Mouse (Mus musculus): ENCODE measurements around the gene Kcnk2.

Gene Kcnk2

GRCm38 (mm10) chr1:189409906-189410305, 7.8 kb upstream of the Kcnk2 start:
- Histone ChIP-seq H3K36me3 (ENCODE audit: insufficient read depth, low read length) (no peaks in the 10 kb centered on the region), H3K4me1 (replicated peaks; ENCODE audit: low read depth, low read length) (no peaks in the 10 kb centered on the region), H3K9me3 (ENCODE audit: low read length) (peaks cover 25% of the 10 kb centered on the region), H3K27me3 (ENCODE audit: insufficient read depth, low read length) (0 out of 2 replicates have a peak, but pooled peaks cover 3% of the 10 kb centered on the region), H3K4me3 (replicated peaks; ENCODE audit: low read length) (no peak overlapping the region)
- TF ChIP-seq POU5F1 (IDR thresholded peaks at IDR 0.05; ENCODE audit: borderline replicate concordance, low read length) (no peak), NANOG (IDR thresholded peaks at IDR 0.05; ENCODE audit: borderline replicate concordance, low read length) (no peak), CTCF (conservative IDR thresholded peaks at IDR 0.05; ENCODE audit: low read length) (no peak)

DNA sequence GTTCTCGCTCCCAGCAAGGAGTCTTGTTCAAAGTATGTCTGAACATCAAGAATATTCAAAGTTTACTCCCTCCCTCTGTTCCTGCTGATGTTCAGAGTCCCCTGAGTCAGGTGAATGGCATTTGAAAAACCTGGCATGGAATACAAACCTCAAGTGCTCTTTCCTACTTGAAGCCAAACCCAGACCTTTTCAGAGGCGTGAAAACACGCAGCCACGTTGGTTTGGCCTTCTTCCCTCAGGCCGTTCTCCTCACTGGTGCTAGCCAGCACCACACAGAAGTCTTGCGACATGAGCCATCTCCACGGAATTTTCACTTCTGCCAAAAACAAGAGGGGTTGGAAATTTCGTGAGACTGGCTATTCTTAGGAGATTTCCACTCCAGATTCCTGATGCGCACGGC, 3.1 kb upstream of the Kcnk2 start:
- TF ChIP-seq POU5F1 (IDR thresholded peaks at IDR 0.05; ENCODE audit: borderline replicate concordance, low read length) (no peak), CTCF (conservative IDR thresholded peaks at IDR 0.05; ENCODE audit: low read length) (no peak)
- H3K27me3 ChIP-seq (ENCODE audit: insufficient read depth, low read length): 0 out of 2 replicates have a peak, but pooled peaks cover 3% of the 10 kb centered on the region

GRCm38 (mm10) chr1:189403546-189403945, 1.5 kb upstream of the Kcnk2 start:
- H3K4me1 ChIP-seq (replicated peaks; ENCODE audit: low read depth, low read length): no peaks in the 10 kb centered on the region
- TF ChIP-seq NANOG (IDR thresholded peaks at IDR 0.05; ENCODE audit: borderline replicate concordance, low read length) (no peak), POU5F1 (IDR thresholded peaks at IDR 0.05; ENCODE audit: borderline replicate concordance, low read length) (no peak), CTCF (conservative IDR thresholded peaks at IDR 0.05; ENCODE audit: low read length) (no peak)
- no peak overlapping the region for H3K4me3 ChIP-seq (replicated peaks; ENCODE audit: low read length)
- no peaks in the 10 kb centered on the region for H3K36me3 ChIP-seq (ENCODE audit: insufficient read depth, low read length)
- peaks cover 32% of the 10 kb centered on the region for H3K9me3 ChIP-seq (ENCODE audit: low read length)
- 0 out of 2 replicates have a peak, but pooled peaks cover 3% of the 10 kb centered on the region for H3K27me3 ChIP-seq (ENCODE audit: insufficient read depth, low read length)

More for the DNA sequence above, 3.1 kb upstream of the Kcnk2 start:
- Histone ChIP-seq H3K4me3 (replicated peaks; ENCODE audit: low read length) (no peak overlapping the region), H3K36me3 (ENCODE audit: insufficient read depth, low read length) (no peaks in the 10 kb centered on the region), H3K9me3 (ENCODE audit: low read length) (peaks cover 36% of the 10 kb centered on the region), H3K4me1 (replicated peaks; ENCODE audit: low read depth, low read length) (no peaks in the 10 kb centered on the region)

DNA sequence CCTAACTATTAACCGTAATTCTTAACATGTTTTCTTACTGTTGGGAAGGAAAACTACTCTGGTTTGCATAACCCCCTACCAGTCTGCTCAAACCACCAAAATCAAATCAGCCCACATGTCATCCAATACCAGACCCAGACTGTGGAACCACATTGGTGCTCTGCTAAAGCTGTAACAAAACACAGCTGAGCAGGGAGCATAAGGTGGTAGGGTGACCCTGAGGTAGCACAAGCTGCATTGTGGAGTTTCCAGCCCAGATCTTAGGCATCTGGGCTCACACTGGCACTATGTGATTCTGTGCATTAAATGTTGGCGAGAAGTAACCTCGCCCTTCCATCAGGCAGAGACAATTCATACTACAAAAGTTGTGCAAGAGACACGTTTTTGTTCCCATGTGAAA, 1.1 kb upstream of the Kcnk2 start:
- TF ChIP-seq NANOG (IDR thresholded peaks at IDR 0.05; ENCODE audit: borderline replicate concordance, low read length) (no peak), CTCF (conservative IDR thresholded peaks at IDR 0.05; ENCODE audit: low read length) (no peak), POU5F1 (IDR thresholded peaks at IDR 0.05; ENCODE audit: borderline replicate concordance, low read length) (no peak)
- H3K27me3 ChIP-seq (ENCODE audit: insufficient read depth, low read length): 0 out of 2 replicates have a peak, but pooled peaks cover 3% of the 10 kb centered on the region
- peaks cover 32% of the 10 kb centered on the region for H3K9me3 ChIP-seq (ENCODE audit: low read length)
- H3K4me3 ChIP-seq (replicated peaks; ENCODE audit: low read length): no peak overlapping the region
- H3K36me3 ChIP-seq (ENCODE audit: insufficient read depth, low read length): no peaks in the 10 kb centered on the region
- no peaks in the 10 kb centered on the region for H3K4me1 ChIP-seq (replicated peaks; ENCODE audit: low read depth, low read length)

- TF ChIP-seq NANOG (IDR thresholded peaks at IDR 0.05; ENCODE audit: borderline replicate concordance, low read length) (no peak), CTCF (conservative IDR thresholded peaks at IDR 0.05; ENCODE audit: low read length) (no peak), POU5F1 (IDR thresholded peaks at IDR 0.05; ENCODE audit: borderline replicate concordance, low read length) (no peak)
- Histone ChIP-seq H3K36me3 (ENCODE audit: insufficient read depth, low read length) (no peaks in the 10 kb centered on the region), H3K4me1 (replicated peaks; ENCODE audit: low read depth, low read length) (no peaks in the 10 kb centered on the region), H3K4me3 (replicated peaks; ENCODE audit: low read length) (no peak overlapping the region), H3K27me3 (ENCODE audit: insufficient read depth, low read length) (no peaks in the 10 kb centered on the region), H3K9me3 (ENCODE audit: low read length) (peaks cover 76% of the 10 kb centered on the region)
These were observed 15.2 kb downstream of the Kcnk2 start for GRCm38 (mm10) chr1:189386848-189387247.

DNA sequence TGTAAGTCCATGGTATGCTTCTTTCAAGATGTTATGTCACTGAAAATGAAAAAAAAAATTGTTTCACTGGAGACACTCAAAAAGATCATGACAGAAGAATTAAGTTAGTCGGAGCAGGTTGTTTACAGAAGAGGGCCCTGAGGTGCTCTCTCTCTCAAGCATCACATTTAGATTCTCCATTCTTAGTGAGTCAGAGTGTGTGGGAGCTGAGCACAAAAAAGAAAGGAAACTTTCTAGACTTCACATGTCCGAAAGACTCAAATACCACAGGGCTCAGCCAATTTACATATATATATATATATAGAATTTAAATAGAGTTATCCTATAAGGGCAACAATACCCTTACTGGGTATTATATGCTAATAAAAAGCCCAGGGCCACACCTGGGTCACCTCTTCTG, 15.9 kb downstream of the Kcnk2 start:
- no peaks in the 10 kb centered on the region for H3K27me3 ChIP-seq (ENCODE audit: insufficient read depth, low read length)

GRCm38 (mm10) chr1:189367722-189368121, 34.4 kb downstream of the Kcnk2 start:
- Histone ChIP-seq H3K9me3 (ENCODE audit: low read length) (no peaks in the 10 kb centered on the region), H3K27me3 (ENCODE audit: insufficient read depth, low read length) (no peaks in the 10 kb centered on the region), H3K4me1 (replicated peaks; ENCODE audit: low read depth, low read length) (no peaks in the 10 kb centered on the region), H3K36me3 (ENCODE audit: insufficient read depth, low read length) (no peaks in the 10 kb centered on the region), H3K4me3 (replicated peaks; ENCODE audit: low read length) (no peak overlapping the region)
- TF ChIP-seq POU5F1 (IDR thresholded peaks at IDR 0.05; ENCODE audit: borderline replicate concordance, low read length): no peak
- TF ChIP-seq NANOG (IDR thresholded peaks at IDR 0.05; ENCODE audit: borderline replicate concordance, low read length): no peak
- no peak for TF ChIP-seq CTCF (conservative IDR thresholded peaks at IDR 0.05; ENCODE audit: low read length)

More for the DNA sequence above, 15.9 kb downstream of the Kcnk2 start:
- Histone ChIP-seq H3K9me3 (ENCODE audit: low read length) (peaks cover 79% of the 10 kb centered on the region), H3K36me3 (ENCODE audit: insufficient read depth, low read length) (no peaks in the 10 kb centered on the region), H3K4me1 (replicated peaks; ENCODE audit: low read depth, low read length) (no peaks in the 10 kb centered on the region), H3K4me3 (replicated peaks; ENCODE audit: low read length) (no peak overlapping the region)
- TF ChIP-seq CTCF (conservative IDR thresholded peaks at IDR 0.05; ENCODE audit: low read length) (no peak), POU5F1 (IDR thresholded peaks at IDR 0.05; ENCODE audit: borderline replicate concordance, low read length) (no peak), NANOG (IDR thresholded peaks at IDR 0.05; ENCODE audit: borderline replicate concordance, low read length) (no peak)

DNA sequence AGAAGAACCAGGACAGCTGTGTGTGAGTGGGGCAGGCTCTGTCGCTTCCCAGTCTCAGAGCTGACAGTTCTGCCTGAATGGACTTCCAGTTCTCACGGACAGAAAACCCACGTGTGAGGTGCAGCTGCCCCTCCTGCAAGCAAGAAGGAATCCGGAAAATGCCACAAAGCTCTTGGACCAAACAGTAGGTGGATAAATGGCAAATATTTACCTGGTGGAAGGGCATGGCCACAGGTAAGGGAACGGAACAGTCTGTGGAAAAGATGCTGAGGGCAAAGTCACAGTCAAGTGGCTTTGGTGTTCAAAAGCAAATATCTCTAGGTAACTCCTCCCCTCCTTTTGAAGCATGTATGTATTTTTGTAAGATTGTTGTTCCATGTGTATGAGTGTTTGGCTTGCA, 37.9 kb downstream of the Kcnk2 start:
- H3K27me3 ChIP-seq (ENCODE audit: insufficient read depth, low read length): no peaks in the 10 kb centered on the region
- H3K36me3 ChIP-seq (ENCODE audit: insufficient read depth, low read length): no peaks in the 10 kb centered on the region
- H3K4me3 ChIP-seq (replicated peaks; ENCODE audit: low read length): no peak overlapping the region
- TF ChIP-seq CTCF (conservative IDR thresholded peaks at IDR 0.05; ENCODE audit: low read length): no peak
- no peak for TF ChIP-seq POU5F1 (IDR thresholded peaks at IDR 0.05; ENCODE audit: borderline replicate concordance, low read length)
- no peak for TF ChIP-seq NANOG (IDR thresholded peaks at IDR 0.05; ENCODE audit: borderline replicate concordance, low read length)
- no peaks in the 10 kb centered on the region for H3K4me1 ChIP-seq (replicated peaks; ENCODE audit: low read depth, low read length)
- H3K9me3 ChIP-seq (ENCODE audit: low read length): no peaks in the 10 kb centered on the region

DNA sequence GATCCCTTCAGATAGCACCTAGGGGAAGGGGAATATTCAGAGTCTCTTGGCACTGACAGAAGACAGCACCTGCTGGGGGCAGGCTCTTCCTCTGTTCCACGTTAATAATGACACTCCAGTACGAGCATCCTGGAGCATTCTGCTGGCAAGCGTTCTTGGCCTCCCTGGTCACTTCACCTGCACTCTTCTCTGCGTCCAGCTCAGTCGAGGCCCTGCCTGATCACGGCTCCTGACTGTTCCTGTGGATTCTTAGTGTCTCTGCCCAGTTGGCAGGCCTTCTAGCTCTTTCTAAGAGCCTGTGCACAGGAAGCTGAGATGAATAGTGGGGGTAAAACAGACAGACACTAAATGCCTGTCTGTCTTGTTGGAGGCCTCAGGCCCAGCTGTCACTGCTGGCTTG, 39.5 kb downstream of the Kcnk2 start:
- no peak for TF ChIP-seq NANOG (IDR thresholded peaks at IDR 0.05; ENCODE audit: borderline replicate concordance, low read length)
- no peak for TF ChIP-seq POU5F1 (IDR thresholded peaks at IDR 0.05; ENCODE audit: borderline replicate concordance, low read length)
- TF ChIP-seq CTCF (conservative IDR thresholded peaks at IDR 0.05; ENCODE audit: low read length): no peak
- H3K36me3 ChIP-seq (ENCODE audit: insufficient read depth, low read length): no peaks in the 10 kb centered on the region

More for the DNA sequence above, 39.5 kb downstream of the Kcnk2 start:
- no peaks in the 10 kb centered on the region for H3K9me3 ChIP-seq (ENCODE audit: low read length)
- no peaks in the 10 kb centered on the region for H3K4me1 ChIP-seq (replicated peaks; ENCODE audit: low read depth, low read length)
- no peaks in the 10 kb centered on the region for H3K27me3 ChIP-seq (ENCODE audit: insufficient read depth, low read length)
- no peak overlapping the region for H3K4me3 ChIP-seq (replicated peaks; ENCODE audit: low read length)

Data from E14TG2a.4 (cell line).